Mouse (Mus musculus) layer of hippocampus, postnatal 36 days (tissue): ENCODE data around the gene Arfgap3. TPM values are rescaled to one million over a fixed set of nuclear protein-coding genes. Genes with fewer than 3 reads are reported as not detected.

Source experiments
- DNase-seq, 2 experiments: peaks; one replicate each; pipeline ENCODE4 v3.0.0; 2022
- total RNA-seq, 2 experiments: library from RNA; stranded (reverse); gene quantifications; 2 replicates each; pipeline ENCODE4 v1.2.3; 2021

The Arfgap3 gene
- total RNA-seq, 2 experiments from 2014 or later, result 19.6 to 19.7 TPM

DNA sequence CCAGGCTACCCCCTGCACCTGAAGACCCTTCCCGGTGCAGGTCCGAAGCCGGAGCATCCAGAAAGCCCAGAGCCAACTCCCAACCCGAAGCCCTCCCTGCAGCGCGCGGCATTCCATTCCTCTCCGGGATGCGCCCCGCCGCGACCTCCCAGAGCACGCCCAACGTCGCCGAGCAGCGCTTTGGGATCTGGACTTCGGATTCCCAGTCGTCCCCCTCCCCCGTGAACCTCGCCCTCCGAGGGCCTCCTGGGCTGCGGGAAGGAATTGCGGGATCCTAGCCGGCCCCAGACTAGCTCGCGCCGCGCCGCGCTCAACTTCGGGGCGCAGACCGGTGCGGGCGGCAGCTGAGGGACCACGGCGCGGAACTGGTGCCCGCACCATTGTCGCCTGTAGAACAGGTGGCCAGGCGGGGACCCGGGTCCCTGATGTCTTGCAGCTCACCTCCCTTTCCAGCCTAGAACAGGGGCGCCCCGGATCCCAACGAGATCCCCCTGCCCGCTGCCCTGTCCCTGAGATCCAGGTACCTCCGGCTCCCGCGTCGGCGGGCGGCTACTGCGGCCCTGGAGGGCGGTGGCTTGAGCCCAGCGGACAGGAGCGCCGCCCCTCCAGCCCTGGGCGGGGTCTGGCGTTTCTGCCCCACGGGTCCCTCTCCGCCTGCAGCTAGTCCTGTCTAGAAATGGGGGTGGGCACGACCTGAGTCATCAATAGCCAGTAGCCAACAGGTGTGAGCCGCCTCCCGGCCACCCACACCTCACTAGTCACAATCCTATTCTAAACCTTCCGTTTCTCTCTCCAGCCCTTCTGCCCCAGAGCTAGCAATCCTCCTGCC is 98.7 kb downstream of the Arfgap3 start, which contains the start of gene A4galt:
TSS of gene A4galt (minus strand) at position 599 of the 829 bp plus-strand sequence.
- DNase-seq, result no peak

- DNase-seq, result no peak
Observed at GRCm38 (mm10) chr15:83250651-83251175, 99.3 kb downstream of the Arfgap3 start.

Other genes starting within 250 kb of the Arfgap3 start
- 100 to 1,000 TPM; 150 to 152 TPM for gene Rrp7a, start 227.4 kb downstream of the Arfgap3 start, total RNA-seq
- 10 to 100 TPM; 81.4 to 92.1 TPM for gene Poldip3, start 200.9 kb downstream of the Arfgap3 start, total RNA-seq
- 10 to 100 TPM; 59.0 to 60.0 TPM for gene Cyb5r3, start 177.7 kb downstream of the Arfgap3 start, total RNA-seq
- 1 to 10 TPM; 2.0 to 4.0 TPM for gene A4galt, start 98.5 kb downstream of the Arfgap3 start, total RNA-seq
- gene Pacsin2, start 114.4 kb upstream of the Arfgap3 start, total RNA-seq, result 100 to 1,000 TPM in 1 of 2 experiments, 10 to 100 TPM in 1; 82.0 to 102 TPM
- gene Ttll1, start 160.6 kb upstream of the Arfgap3 start, total RNA-seq, result 10 to 100 TPM; 33.8 to 38.1 TPM
- under 1 TPM in 1 of 2 experiments, not detected in 1; 0.37 TPM for gene Bik, start 176.6 kb upstream of the Arfgap3 start, total RNA-seq
- gene Tspo, start 213.3 kb upstream of the Arfgap3 start, total RNA-seq, result 1 to 10 TPM; 3.9 to 4.4 TPM
- 10 to 100 TPM; 24.0 to 25.0 TPM for gene Mcat, start 213.5 kb upstream of the Arfgap3 start, total RNA-seq
- gene Ttll12, start 244.9 kb upstream of the Arfgap3 start, total RNA-seq, result 10 to 100 TPM; 11.6 to 12.8 TPM